Mouse (Mus musculus): Measurements from ENCODE around the gene Spsb4. TPM values are rescaled to one million over a fixed set of nuclear protein-coding genes. Genes with fewer than 3 reads are reported as not detected.
"Not testable (repeated sequence)": the region's sequence is repeated elsewhere in the genome, so short reads cannot be mapped to it uniquely, and the experiment has no call there.

Spsb4 gene
- total RNA-seq, 2 experiments from 2014 or later: 1.5 to 3.5 TPM

GRCm38 (mm10) chr9:96952310-96952975 is 66.2 kb downstream of the Spsb4 start:
- no peak for DNase-seq

GRCm38 (mm10) chr9:96949551-96949950 is 69.1 kb downstream of the Spsb4 start:
- DNase-seq: no peak

GRCm38 (mm10) chr9:96948546-96948945 is 70.1 kb downstream of the Spsb4 start:
- no peak for DNase-seq

GRCm38 (mm10) chr9:96947171-96947570 is 71.5 kb downstream of the Spsb4 start:
- DNase-seq: no peak

- no peak for DNase-seq
Observed at GRCm38 (mm10) chr9:96944517-96944916, 74.1 kb downstream of the Spsb4 start.

GRCm38 (mm10) chr9:96942975-96943374 is 75.7 kb downstream of the Spsb4 start:
- no peak for DNase-seq

GRCm38 (mm10) chr9:96938887-96939286 is 79.8 kb downstream of the Spsb4 start:
- DNase-seq: no peak

GRCm38 (mm10) chr9:96936427-96936826 is 82.2 kb downstream of the Spsb4 start:
- DNase-seq: not testable (repeated sequence)

- DNase-seq: no peak
Observed at GRCm38 (mm10) chr9:96935556-96936300, 82.9 kb downstream of the Spsb4 start.

GRCm38 (mm10) chr9:96934816-96935215 is 83.8 kb downstream of the Spsb4 start:
- no peak for DNase-seq

- DNase-seq: no peak
Observed at GRCm38 (mm10) chr9:96932751-96933150, 85.9 kb downstream of the Spsb4 start.

- DNase-seq: no peak
Observed at GRCm38 (mm10) chr9:96923577-96924316, 94.9 kb downstream of the Spsb4 start.

- DNase-seq: no peak
Observed at GRCm38 (mm10) chr9:96923119-96923518, 95.5 kb downstream of the Spsb4 start.

GRCm38 (mm10) chr9:96916620-96917538 is 101.8 kb downstream of the Spsb4 start:
- peak; percentile 97 for DNase-seq

GRCm38 (mm10) chr9:96916076-96916475 is 102.6 kb downstream of the Spsb4 start:
- DNase-seq: no peak

GRCm38 (mm10) chr9:96914851-96915250 is 103.8 kb downstream of the Spsb4 start:
- DNase-seq: no peak

- no peak for DNase-seq
Observed at GRCm38 (mm10) chr9:96914005-96914404, 104.6 kb downstream of the Spsb4 start.

- no peak for DNase-seq
Observed at GRCm38 (mm10) chr9:96909503-96909902, 109.1 kb downstream of the Spsb4 start.

GRCm38 (mm10) chr9:96908737-96909136 is 109.9 kb downstream of the Spsb4 start:
- no peak for DNase-seq

- DNase-seq: no peak
Observed at GRCm38 (mm10) chr9:96904360-96905355, 114.0 kb downstream of the Spsb4 start.

- no peak for DNase-seq
Observed at GRCm38 (mm10) chr9:96899717-96900116, 118.9 kb downstream of the Spsb4 start.

Data from adrenal gland, postnatal 10 days (tissue).